Mouse (Mus musculus): ENCODE measurements around the gene Ces2a.

DNA sequence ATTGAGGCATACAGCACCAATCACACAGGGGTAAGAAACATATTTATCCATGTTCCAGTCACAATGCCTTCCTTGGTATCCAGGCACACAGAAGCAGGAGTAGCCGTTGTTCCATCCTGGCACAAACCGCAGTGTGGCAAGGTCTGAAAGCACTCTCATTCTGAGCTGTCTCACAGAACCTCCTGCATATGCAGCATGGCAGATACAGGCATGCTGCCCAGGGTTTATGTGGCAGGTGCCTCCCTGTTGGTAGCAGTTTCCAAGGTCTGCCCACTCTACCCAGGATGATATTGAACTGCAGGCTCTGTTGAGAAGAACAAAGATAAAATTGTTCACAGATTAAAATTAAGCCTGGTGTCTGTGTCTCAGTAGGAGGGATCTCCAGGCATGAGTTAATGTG is 24.4 kb downstream of the Ces2a start:
- no peak for TF ChIP-seq CTCF (IDR thresholded peaks at IDR 0.05; ENCODE audit: low read depth, low read length)
- no peak for TF ChIP-seq POLR2A (IDR thresholded peaks at IDR 0.05; ENCODE audit: borderline replicate concordance, low read depth, low read length)
